Mouse (Mus musculus) kidney, embryonic 16.5 days (tissue): Measurements from ENCODE around the gene Kbtbd13. TPM values are rescaled to one million over a fixed set of nuclear protein-coding genes. Genes with fewer than 3 reads are reported as not detected.

Experiments used
- ATAC-seq: fragments of 200-750 bp; cut with Nextera tagmentation; 2 replicates; pipeline ENCODE4 v1.8.0; 2017; ENCODE audit warnings: moderate TSS enrichment; ENCODE audit not compliant: low FRiP score, low TSS enrichment
- H3K27ac ChIP-seq: fragments of 300-500 bp; sonication (generic); 2 replicates; pipeline ENCODE4 v1.5.1; 2014; ENCODE audit warnings: low read length
- H3K27me3 ChIP-seq: fragments of 300-500 bp; sonication (generic); 2 replicates; pipeline ENCODE4 v1.6.1; 2014; ENCODE audit warnings: low read length, control low read depth, mixed read lengths; ENCODE audit not compliant: insufficient read depth
- H3K36me3 ChIP-seq: fragments of 300-500 bp; sonication (generic); 2 replicates; pipeline ENCODE4 v1.6.1; 2014; ENCODE audit warnings: low read length, control low read depth, mixed read lengths; ENCODE audit not compliant: insufficient read depth
- H3K4me1 ChIP-seq: fragments of 300-500 bp; sonication (generic); 2 replicates; pipeline ENCODE4 v1.6.1; 2014; ENCODE audit warnings: low read length, control low read depth, mixed read lengths; ENCODE audit not compliant: insufficient read depth
- H3K4me2 ChIP-seq: fragments of 300-500 bp; sonication (generic); replicated peaks from 2 replicates; pipeline ENCODE4 v1.6.1; 2014; ENCODE audit warnings: low read depth, low read length
- H3K4me3 ChIP-seq: fragments of 300-500 bp; sonication (generic); 2 replicates; pipeline ENCODE4 v1.5.1; 2014; ENCODE audit warnings: mild to moderate bottlenecking, low read length
- H3K9ac ChIP-seq: fragments of 300-500 bp; sonication (generic); replicated peaks from 2 replicates; pipeline ENCODE4 v1.6.1; 2014; ENCODE audit warnings: low read length
- H3K9me3 ChIP-seq: fragments of 300-500 bp; sonication (generic); 2 replicates; pipeline ENCODE4 v1.6.1; 2016; ENCODE audit warnings: low read length, control low read depth
- WGBS: fragments of 180-500 bp; shearing (Covaris S2); extraction: QIAGEN DNeasy Blood & Tissue Kit; methylation state at CpG from one replicate; pipeline ENCODE4 v1.1.7; 2014; 5-methylcytosine and 5-hydroxymethylcytosine counted together
- polyA plus RNA-seq: library from polyadenylated mRNA; unstranded; fragments of >200 nt; fragmentation: Nextera tagmentation; extraction: Ambion mirVana; gene quantifications from 2 replicates; pipeline ENCODE4 v1.2.1, GENCODE M21; 2015

The Kbtbd13 gene
- polyA plus RNA-seq, 1 experiment from 2014 or later: 2.6 TPM

- WGBS: 86% methylated on average over 4 of the region's 4 CpGs
- Histone ChIP-seq H3K27me3 (no peaks in the 10 kb centered on the region), H3K4me3 (no peak overlapping the region), H3K27ac (no peak overlapping the region), H3K9me3 (peaks cover 8% of the 10 kb centered on the region), H3K4me2 (no peak overlapping the region), H3K9ac (no peak overlapping the region), H3K4me1 (no peaks in the 10 kb centered on the region), H3K36me3 (no peaks in the 10 kb centered on the region)
- ATAC-seq: no peak
Measured at GRCm38 (mm10) chr9:65339146-65339545, 52.3 kb downstream of the Kbtbd13 start.

Other genes with a start within 250 kb of the Kbtbd13 start
- 7.4 and 8.6 TPM in 2 replicates for gene Parp16, start 196.3 kb downstream of the Kbtbd13 start, polyA plus RNA-seq
- gene Cilp, start 126.5 kb downstream of the Kbtbd13 start, polyA plus RNA-seq: 0.76 and 0.82 TPM in 2 replicates
- 54.5 and 56.7 TPM in 2 replicates for gene Clpx, start 97.4 kb downstream of the Kbtbd13 start, polyA plus RNA-seq
- 4.9 and 6.1 TPM in 2 replicates for gene Pdcd7, start 45.5 kb downstream of the Kbtbd13 start, polyA plus RNA-seq
- gene Ubap1l, start 30.6 kb downstream of the Kbtbd13 start, polyA plus RNA-seq: 0.17 and 0.19 TPM in 2 replicates
- 15.0 and 18.0 TPM in 2 replicates for gene Rasl12, start 6.9 kb upstream of the Kbtbd13 start, polyA plus RNA-seq
- gene Slc51b, start 31.3 kb upstream of the Kbtbd13 start, polyA plus RNA-seq: 6.4 and 8.1 TPM in 2 replicates
- gene Mtfmt, start 44.1 kb upstream of the Kbtbd13 start, polyA plus RNA-seq: 23.0 and 25.1 TPM in 2 replicates
- 112 and 121 TPM in 2 replicates for gene Spg21, start 69.3 kb upstream of the Kbtbd13 start, polyA plus RNA-seq
- not detected in 2 replicates for gene Ankdd1a, start 128.5 kb upstream of the Kbtbd13 start, polyA plus RNA-seq
- 18.7 and 19.4 TPM in 2 replicates for gene Plekho2, start 188.4 kb upstream of the Kbtbd13 start, polyA plus RNA-seq
- 15.5 and 16.9 TPM in 2 replicates for gene Pif1, start 195.5 kb upstream of the Kbtbd13 start, polyA plus RNA-seq
- gene Rbpms2, start 238.0 kb upstream of the Kbtbd13 start, polyA plus RNA-seq: 34.4 and 36.3 TPM in 2 replicates